Mouse (Mus musculus): Measurements from ENCODE around the gene Mtg1.

DNA sequence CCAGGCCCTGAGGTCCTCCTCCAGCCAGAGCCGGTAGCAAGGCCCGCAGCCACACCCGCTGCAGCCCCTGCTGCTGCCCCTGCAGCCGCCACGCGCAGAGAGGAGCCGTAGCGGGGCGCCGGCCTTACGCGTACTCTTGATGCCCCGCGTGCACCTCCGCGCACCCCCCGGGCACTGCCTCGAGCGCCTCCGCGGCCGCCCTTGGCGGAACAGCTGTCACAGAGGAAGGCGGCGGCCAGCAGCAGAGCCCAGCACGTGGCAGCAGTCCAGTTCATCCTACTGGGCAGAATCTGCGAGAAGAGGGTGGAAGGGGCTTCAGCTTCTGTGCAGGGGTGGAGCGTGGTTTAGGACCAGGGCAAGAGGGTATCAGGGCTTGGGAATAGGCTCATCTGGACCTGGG is 16.0 kb downstream of the Mtg1 start:
- no peak for TF ChIP-seq CTCF (IDR thresholded peaks at IDR 0.05; ENCODE audit: borderline replicate concordance, control insufficient read depth, extremely low read depth, insufficient read depth, low read length, poor library complexity)
- no peak for TF ChIP-seq POLR2A (IDR thresholded peaks at IDR 0.05; ENCODE audit: control insufficient read depth, extremely low read depth, insufficient read depth, low read length, poor library complexity)

Measured in thymus, adult 2 months (tissue).